Mouse (Mus musculus): ENCODE measurements at regions not wholly inside any gene's neighbourhood (a gene's known extent, or its start where the extent isn't known, plus 50 kb on each side); places are given as distances from the start of the nearest gene placed in this dataset.

- DNase-seq, result no peak
Measured at GRCm38 (mm10) chr9:63896073-63896807, 125.6 kb downstream of the Smad6 start.

GRCm38 (mm10) chr9:63892235-63892971, 129.5 kb downstream of the Smad6 start:
- no peak for DNase-seq

DNA sequence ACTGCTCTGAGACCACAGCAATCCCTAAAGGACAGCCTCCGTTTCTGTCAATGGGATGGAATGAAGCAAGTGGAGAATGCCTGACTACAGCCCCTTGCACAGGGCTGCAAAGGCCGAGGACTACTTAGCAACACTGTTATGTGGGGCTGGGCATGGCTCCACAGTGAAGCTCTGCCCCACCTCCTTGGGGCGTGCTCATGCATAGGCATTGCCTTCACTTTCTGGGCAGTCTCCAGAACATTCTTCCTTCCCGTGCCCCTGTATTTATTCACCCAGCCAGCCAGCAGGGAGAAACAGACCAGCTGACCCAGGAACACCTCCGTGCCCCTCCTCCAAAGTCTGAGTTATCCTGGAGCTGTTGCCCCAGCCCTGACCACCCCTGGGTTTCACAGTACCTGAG, 131.1 kb downstream of the Smad6 start:
- no peak for DNase-seq

GRCm38 (mm10) chr9:63889570-63889969, 131.8 kb upstream of the Smad3 start:
- DNase-seq, result no peak

GRCm38 (mm10) chr9:63884971-63885370, 127.2 kb upstream of the Smad3 start:
- no peak for DNase-seq

GRCm38 (mm10) chr9:63883738-63884520, 126.1 kb upstream of the Smad3 start:
- no peak for DNase-seq

DNA sequence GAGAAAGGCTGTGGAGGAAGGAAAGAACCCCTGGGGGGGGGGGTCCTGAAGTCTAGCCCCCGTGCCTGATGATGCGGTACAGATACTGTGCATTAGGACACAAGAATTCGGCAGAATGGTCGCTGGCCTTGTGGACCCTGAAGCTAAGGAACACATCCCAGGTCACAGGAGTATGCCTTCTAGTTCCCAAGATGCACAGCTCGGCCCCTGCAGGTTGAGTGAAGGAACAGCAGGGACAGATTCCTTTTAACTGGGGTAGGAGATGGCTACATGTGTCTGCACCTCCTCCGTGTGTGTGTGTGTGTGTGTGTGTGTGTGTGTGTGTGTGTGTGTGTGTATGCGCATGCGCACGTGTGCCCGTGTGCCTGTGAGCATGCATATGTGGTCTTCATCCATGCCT, 123.9 kb upstream of the Smad3 start:
- DNase-seq, result no peak

DNA sequence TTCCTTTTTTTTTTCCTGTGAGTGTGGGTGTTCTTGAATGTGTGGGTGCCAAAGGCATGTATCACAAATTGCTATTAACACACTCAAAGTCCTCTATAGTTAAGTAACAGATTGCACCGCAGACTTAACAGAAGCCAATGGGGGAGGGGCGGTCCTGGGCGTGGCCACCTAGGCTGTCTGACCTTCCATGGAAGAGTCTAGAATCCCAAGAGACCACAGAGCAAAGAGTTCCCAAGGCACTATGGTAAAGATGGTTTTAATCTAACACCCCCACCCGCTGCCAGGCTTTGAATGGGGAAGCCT, 123.4 kb upstream of the Smad3 start:
- DNase-seq, result no peak

- DNase-seq, result no peak
Measured at GRCm38 (mm10) chr9:63880487-63881260, 122.9 kb upstream of the Smad3 start.

DNA sequence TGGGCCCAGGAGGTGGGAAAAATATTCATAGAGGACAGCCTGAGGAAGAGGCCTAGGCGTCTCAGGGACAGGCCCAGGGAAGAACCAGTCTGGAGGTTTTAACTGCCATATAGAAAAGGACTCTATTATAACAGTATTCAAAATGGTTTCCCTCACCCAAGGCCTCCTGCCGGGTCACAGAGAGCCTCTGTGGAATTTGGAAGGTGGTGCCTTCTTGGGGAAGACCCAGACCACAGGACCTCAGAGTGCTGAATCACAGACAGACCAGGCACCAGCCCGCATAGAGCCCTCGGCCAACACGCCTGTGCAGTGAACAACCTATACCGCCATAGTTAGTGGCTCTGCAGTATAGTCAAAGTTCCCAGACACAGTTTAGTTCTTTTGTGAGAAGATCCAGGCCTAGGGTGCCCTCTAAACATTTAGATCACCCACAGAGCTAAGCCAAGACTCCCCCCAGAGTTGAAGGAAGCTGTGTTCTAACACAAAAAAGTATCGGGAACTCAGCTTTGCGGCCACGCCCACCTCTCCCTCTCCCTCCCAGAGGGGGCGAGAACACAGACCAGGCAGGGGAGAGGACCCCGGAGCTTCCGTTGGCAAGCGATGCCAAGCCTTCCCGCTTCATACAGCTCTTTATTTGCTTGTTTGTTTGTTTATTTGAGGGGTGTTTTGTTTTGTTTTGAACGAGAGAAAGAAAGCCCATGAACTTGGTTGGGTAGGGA, 122.1 kb upstream of the Smad3 start:
- DNase-seq, result no peak

DNA sequence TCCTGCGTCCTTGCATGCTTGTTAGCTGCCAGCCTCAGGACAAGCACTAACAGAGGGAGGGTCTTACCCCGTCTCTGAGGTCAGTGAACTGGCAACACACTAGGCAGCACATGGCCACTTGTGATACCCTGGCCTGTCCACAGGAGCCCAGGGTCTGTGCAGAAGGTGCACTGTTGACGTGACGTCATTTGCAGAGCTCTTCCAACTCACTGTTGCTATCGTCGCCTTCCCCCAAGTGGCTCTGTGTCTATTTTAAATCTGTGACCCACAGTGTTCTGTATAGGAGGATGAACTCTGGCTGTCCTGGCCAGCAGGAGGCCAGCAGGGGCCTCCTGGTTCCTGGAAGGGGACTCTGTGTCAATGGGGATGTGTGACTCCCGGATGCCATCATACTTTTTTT, 120.1 kb upstream of the Smad3 start:
- no peak for DNase-seq

DNA sequence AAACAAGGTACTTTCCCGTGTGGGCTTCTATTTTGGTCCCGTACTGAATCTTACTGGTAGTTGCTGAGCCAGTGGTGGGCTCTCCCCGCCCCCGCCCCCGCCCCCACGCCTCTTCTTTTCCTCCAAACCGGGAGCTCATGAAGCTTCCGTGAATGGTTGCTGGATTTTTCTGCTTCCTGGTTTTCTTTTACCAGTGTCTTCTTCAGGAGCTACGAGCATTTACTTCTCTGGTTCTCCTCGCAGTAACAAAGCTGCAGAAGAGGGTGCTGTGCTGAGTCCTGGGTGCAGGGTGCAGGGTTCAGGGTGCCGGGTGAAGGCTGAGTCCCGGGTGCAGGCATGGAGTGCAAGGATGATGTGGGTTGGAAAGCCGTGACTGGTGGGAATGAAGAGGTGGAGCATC, 119.1 kb upstream of the Smad3 start:
- no peak for DNase-seq

- DNase-seq, result no peak
Measured at GRCm38 (mm10) chr9:63876023-63876422, 118.2 kb upstream of the Smad3 start.

GRCm38 (mm10) chr9:63875193-63875592, 117.4 kb upstream of the Smad3 start:
- DNase-seq, result no peak

DNA sequence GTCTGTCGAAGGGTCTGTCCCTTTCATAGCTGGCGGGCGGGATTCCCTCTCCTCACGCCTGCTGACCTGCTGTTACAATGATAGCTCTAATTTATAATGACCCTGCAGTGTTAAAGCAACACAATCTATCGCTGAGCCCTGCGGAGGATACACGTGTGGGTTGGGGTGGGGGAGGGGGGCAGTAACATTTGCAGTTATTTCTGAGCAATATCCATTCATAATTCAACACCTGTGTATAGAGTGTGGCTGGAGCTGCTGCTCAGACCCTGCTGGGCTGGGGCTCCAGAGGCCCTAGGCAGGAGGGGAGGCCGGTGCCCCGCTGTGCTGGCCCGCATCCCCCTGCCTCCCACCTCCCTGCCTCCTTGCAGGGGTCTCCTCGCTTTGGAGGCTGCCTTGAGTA, 106.6 kb upstream of the Smad3 start:
- no peak for DNase-seq

DNA sequence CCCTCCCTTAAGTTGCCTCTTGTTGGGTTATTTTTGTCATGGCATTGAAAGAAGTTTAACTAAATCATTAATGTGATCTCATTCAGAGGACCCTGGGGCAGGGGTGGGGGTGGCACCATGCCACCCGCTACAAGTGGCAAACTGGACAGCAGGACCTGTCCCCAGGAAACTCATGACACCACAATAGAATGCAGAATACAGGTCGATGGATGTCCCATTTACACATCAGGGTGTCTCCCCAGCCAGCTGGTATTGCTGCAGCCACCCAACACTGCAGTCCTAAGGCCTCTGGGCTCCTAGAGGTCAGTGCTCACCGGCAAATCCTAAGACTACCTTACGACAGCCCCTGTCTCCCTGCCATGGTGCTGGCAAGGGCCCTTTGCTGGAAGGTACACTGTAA, 105.5 kb upstream of the Smad3 start:
- DNase-seq, result no peak

- DNase-seq, result no peak
Measured at GRCm38 (mm10) chr9:63862427-63862826, 104.6 kb upstream of the Smad3 start.

- no peak for DNase-seq
Measured at GRCm38 (mm10) chr9:63861418-63861817, 103.6 kb upstream of the Smad3 start.

- DNase-seq, result no peak
Measured at GRCm38 (mm10) chr9:63860196-63860595, 102.4 kb upstream of the Smad3 start.

DNA sequence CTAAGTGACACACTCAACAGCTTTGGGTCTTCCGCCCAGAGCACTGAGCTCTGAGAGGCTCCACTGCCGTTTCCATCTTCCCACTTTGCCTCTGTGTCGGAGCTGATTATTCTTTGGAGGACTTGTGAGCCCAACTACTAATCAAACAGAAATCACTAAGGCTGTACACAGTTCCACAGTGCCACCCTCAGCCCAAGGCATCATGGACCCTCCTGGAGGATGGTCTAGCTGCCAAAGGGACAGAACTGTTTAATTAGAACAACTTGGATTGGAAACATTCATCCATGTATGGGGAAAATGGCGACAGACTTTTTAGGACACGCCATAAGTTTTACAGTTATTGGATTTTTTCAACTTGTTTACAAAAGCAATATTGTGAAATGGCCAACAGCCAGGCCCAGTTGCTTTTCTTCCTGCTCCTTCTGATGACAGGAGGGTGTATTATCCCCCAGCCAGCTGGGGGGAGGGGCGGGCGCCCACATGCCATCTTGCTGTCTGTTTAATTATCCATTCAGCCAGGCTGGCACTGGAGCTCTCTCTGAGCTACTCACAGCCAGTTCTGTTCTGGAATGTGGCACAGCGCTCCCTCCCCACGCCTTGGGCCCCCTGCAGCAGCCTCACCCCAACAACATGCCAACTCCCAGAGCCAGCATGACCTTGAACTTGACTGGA, 98.4 kb upstream of the Smad3 start:
- no peak for DNase-seq

- no peak for DNase-seq
Measured at GRCm38 (mm10) chr9:63851809-63852208, 94.0 kb upstream of the Smad3 start.

GRCm38 (mm10) chr9:63850316-63850693, 92.5 kb upstream of the Smad3 start:
- no peak for DNase-seq
